Mouse (Mus musculus) cerebellum, adult 2 months (tissue): Measurements from ENCODE around the gene Klf2. TPM values are rescaled to one million over a fixed set of nuclear protein-coding genes. Genes with fewer than 3 reads are reported as not detected.
A peak's percentile ranks its signal among the peaks of the same experiment; 100 is the strongest.

Experiments
- DNase-seq, 2 experiments: peaks; one replicate each; pipeline ENCODE4 v3.0.0; 2021
- H3K27ac ChIP-seq: fragments of 200-500 bp; 2 replicates; pipeline ENCODE4 v1.5.1; 2012; ENCODE audit warnings: low read length, control low read depth, inconsistent platforms; ENCODE audit not compliant: insufficient read depth
- H3K27me3 ChIP-seq: fragments of 200-500 bp; 2 replicates; pipeline ENCODE4 v1.6.1; 2012; ENCODE audit warnings: inconsistent platforms, mild to moderate bottlenecking, low read length, moderate library complexity; ENCODE audit not compliant: control insufficient read depth, insufficient read depth
- H3K4me1 ChIP-seq: fragments of 200-500 bp; 2 replicates; pipeline ENCODE4 v1.6.1; 2011; ENCODE audit warnings: low read length; ENCODE audit not compliant: control insufficient read depth, insufficient read depth
- H3K4me3 ChIP-seq: fragments of 200-500 bp; replicated peaks from 2 replicates; pipeline ENCODE3; 2011; ENCODE audit warnings: mild to moderate bottlenecking, low read depth, low read length, control low read depth; ENCODE audit not compliant: insufficient read depth
- CTCF ChIP-seq: fragments of 200-500 bp; IDR thresholded peaks from 2 replicates; pipeline ENCODE4 v1.5.1; 2011; ENCODE audit warnings: low read depth, mild to moderate bottlenecking, control low read depth, low read length, moderate library complexity, borderline replicate concordance; ENCODE audit not compliant: insufficient read depth
- POLR2A ChIP-seq: fragments of 200-500 bp; IDR thresholded peaks from 2 replicates; pipeline ENCODE4 v1.6.1; 2011; ENCODE audit warnings: low read length, control low read depth, borderline replicate concordance; ENCODE audit not compliant: insufficient read depth
- WGBS: fragments of 180-500 bp; shearing (Covaris S2); methylation state at CpG from one replicate; pipeline ENCODE4 v1.1.7; 2018; 5-methylcytosine and 5-hydroxymethylcytosine counted together
- polyA plus RNA-seq: library from polyadenylated mRNA; depleted of rRNA; stranded (reverse); fragments of >200 nt; gene quantifications from 2 replicates; pipeline ENCODE4 v1.2.3, GENCODE M21; 2012

Klf2 gene
- polyA plus RNA-seq, 1 experiment, result 6.3 TPM

GRCm38 (mm10) chr8:72279151-72279550 lies 39.7 kb upstream of the Klf2 start:
- DNase-seq, result no peak
- no peak overlapping the region for H3K27ac ChIP-seq
- H3K27me3 ChIP-seq, result no peaks in the 10 kb centered on the region
- H3K4me1 ChIP-seq, result no peaks in the 10 kb centered on the region
- no peak for TF ChIP-seq CTCF
- TF ChIP-seq POLR2A, result no peak
- H3K4me3 ChIP-seq, result no peak overlapping the region
- 61% methylated on average over 7 of the region's 7 CpGs for WGBS

GRCm38 (mm10) chr8:72281634-72282033 lies 37.2 kb upstream of the Klf2 start:
- Histone ChIP-seq H3K4me1 (no peaks in the 10 kb centered on the region), H3K27me3 (no peaks in the 10 kb centered on the region), H3K4me3 (no peak overlapping the region), H3K27ac (no peak overlapping the region)
- 19% methylated on average over 3 of the region's 3 CpGs for WGBS
- DNase-seq, result no peak
- no peak for TF ChIP-seq CTCF
- no peak for TF ChIP-seq POLR2A

- H3K27me3 ChIP-seq, result no peaks in the 10 kb centered on the region
- no peaks in the 10 kb centered on the region for H3K4me1 ChIP-seq
- H3K4me3 ChIP-seq, result no peak overlapping the region
- 71% methylated on average over 4 of the region's 4 CpGs for WGBS
- TF ChIP-seq POLR2A, result no peak
- no peak for TF ChIP-seq CTCF
- DNase-seq, result no peak
- no peak overlapping the region for H3K27ac ChIP-seq
These were observed 33.5 kb upstream of the Klf2 start for GRCm38 (mm10) chr8:72285285-72285684.

- no peak overlapping the region for H3K27ac ChIP-seq
- TF ChIP-seq CTCF, result no peak
- no peak for TF ChIP-seq POLR2A
- no peak for DNase-seq
- H3K4me1 ChIP-seq, result no peaks in the 10 kb centered on the region
- no peaks in the 10 kb centered on the region for H3K27me3 ChIP-seq
- no peak overlapping the region for H3K4me3 ChIP-seq
These were observed 29.8 kb upstream of the Klf2 start for GRCm38 (mm10) chr8:72289051-72289450.

- no peak overlapping the region for H3K27ac ChIP-seq
- TF ChIP-seq POLR2A (no peak), CTCF (no peak)
- no peak overlapping the region for H3K4me3 ChIP-seq
- peaks cover 9% of the 10 kb centered on the region; the same call in 1 of the 2 replicates for H3K4me1 ChIP-seq
- no peak for DNase-seq
- WGBS, result 91% methylated on average over 2 of the region's 2 CpGs
- no peaks in the 10 kb centered on the region for H3K27me3 ChIP-seq
These were observed 27.7 kb upstream of the Klf2 start for GRCm38 (mm10) chr8:72291104-72291503.

- Histone ChIP-seq H3K27ac (no peak overlapping the region), H3K27me3 (no peaks in the 10 kb centered on the region), H3K4me1 (peaks cover 9% of the 10 kb centered on the region; the same call in 1 of the 2 replicates), H3K4me3 (no peak overlapping the region)
- DNase-seq, result no peak
- TF ChIP-seq CTCF (no peak), POLR2A (no peak)
These were observed 25.5 kb upstream of the Klf2 start for GRCm38 (mm10) chr8:72293309-72293708.

GRCm38 (mm10) chr8:72295125-72295524 lies 23.7 kb upstream of the Klf2 start:
- H3K4me3 ChIP-seq, result no peak overlapping the region
- no peak overlapping the region for H3K27ac ChIP-seq
- WGBS, result 50% methylated on average over 3 of the region's 3 CpGs
- no peak for DNase-seq
- TF ChIP-seq POLR2A (no peak), CTCF (no peak)
- H3K27me3 ChIP-seq, result no peaks in the 10 kb centered on the region
- peaks cover 9% of the 10 kb centered on the region; the same call in 1 of the 2 replicates for H3K4me1 ChIP-seq

- Histone ChIP-seq H3K4me3 (no peak overlapping the region), H3K27ac (0 out of 2 replicates have a peak overlapping the region, but pooled peaks have one; percentile 3), H3K4me1 (peaks cover 9% of the 10 kb centered on the region; the same call in 1 of the 2 replicates), H3K27me3 (no peaks in the 10 kb centered on the region)
- 2% methylated on average over 8 of the region's 8 CpGs for WGBS
- no peak for TF ChIP-seq CTCF
- no peak for TF ChIP-seq POLR2A
- DNase-seq, result peak; percentile 90 to 94
These were observed 23.2 kb upstream of the Klf2 start for GRCm38 (mm10) chr8:72295679-72296078.
